Mouse (Mus musculus): ENCODE results near the gene Cped1. TPM values are rescaled to one million over a fixed set of nuclear protein-coding genes. Genes with fewer than 3 reads are reported as not detected.

Cped1 gene
- total and polyA plus RNA-seq, 3 experiments: not detected

DNA sequence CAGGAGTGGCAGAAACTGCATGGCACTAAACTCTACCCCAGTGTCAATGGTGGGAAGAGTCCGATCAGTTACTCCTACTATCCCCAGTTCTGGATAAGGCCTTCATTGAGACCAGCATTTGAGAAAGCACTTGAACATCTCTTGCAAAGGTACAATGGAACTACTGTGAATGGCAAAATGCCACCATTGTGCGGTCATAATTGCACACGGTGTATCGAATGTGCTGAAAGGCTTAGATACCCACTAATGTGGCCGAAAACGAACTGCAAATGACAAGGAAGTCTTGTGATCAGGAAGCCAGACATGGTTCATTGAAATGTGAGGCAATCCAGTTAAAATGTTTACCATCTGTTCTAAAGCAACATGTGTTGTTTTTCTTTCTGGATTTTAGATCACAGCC lies 247.8 kb downstream of the Cped1 start:
- H3K36me3 ChIP-seq (ENCODE audit: control insufficient read depth in 1 of 2, insufficient read depth in 2 of 2, low read length in 2 of 2): no peaks in the 10 kb centered on the region
- no peak overlapping the region for H3K27ac ChIP-seq (ENCODE audit: control insufficient read depth, low read depth, low read length)
- no peaks in the 10 kb centered on the region for H3K9me3 ChIP-seq (replicated peaks; ENCODE audit: insufficient read depth, low read length)
- H3K4me3 ChIP-seq (ENCODE audit: control insufficient read depth in 1 of 2, insufficient read depth in 1 of 2, low read depth in 2 of 2, low read length in 2 of 2): no peak overlapping the region
- peaks cover 0 to 2% of the 10 kb centered on the region in 2 experiments; a peak in 2 of 4 replicates for H3K27me3 ChIP-seq (ENCODE audit: control insufficient read depth in 1 of 2, insufficient read depth in 2 of 2, low read length in 2 of 2)
- TF ChIP-seq GATA1 (IDR thresholded peaks at IDR 0.05; ENCODE audit: low read depth, low read length) (no peak), MAX (IDR thresholded peaks at IDR 0.05; ENCODE audit: low read length) (no peak), TCF12 (IDR thresholded peaks at IDR 0.05; ENCODE audit: low read depth, low read length) (no peak), CHD2 (IDR thresholded peaks at IDR 0.05; ENCODE audit: low read length) (no peak), MYC (IDR thresholded peaks at IDR 0.05; ENCODE audit: low read depth, low read length) (no peak), ZC3H11A (IDR thresholded peaks at IDR 0.05; ENCODE audit: low read depth, low read length) (no peak), POLR2A (IDR thresholded peaks at IDR 0.05; ENCODE audit: control insufficient read depth in 1 of 2, insufficient read depth in 1 of 2, low read depth in 1 of 2, low read length in 2 of 2, poor library complexity in 1 of 2) (no peak), ZMIZ1 (IDR thresholded peaks at IDR 0.05; ENCODE audit: low read depth, low read length) (no peak), ZNF384 (IDR thresholded peaks at IDR 0.05; ENCODE audit: low read depth, low read length) (no peak)
- H3K79me2 ChIP-seq (ENCODE audit: control insufficient read depth, insufficient read depth, low read length, poor library complexity): no peaks in the 10 kb centered on the region
- H3K9ac ChIP-seq (ENCODE audit: control insufficient read depth, low read depth, low read length, poor library complexity, severe bottlenecking): no peak overlapping the region
- H3K4me1 ChIP-seq (ENCODE audit: control insufficient read depth in 1 of 2, insufficient read depth in 2 of 2, low read length in 2 of 2): no peaks in the 10 kb centered on the region
- no peak for DNase-seq (ENCODE audit: low read depth, low spot score)

DNA sequence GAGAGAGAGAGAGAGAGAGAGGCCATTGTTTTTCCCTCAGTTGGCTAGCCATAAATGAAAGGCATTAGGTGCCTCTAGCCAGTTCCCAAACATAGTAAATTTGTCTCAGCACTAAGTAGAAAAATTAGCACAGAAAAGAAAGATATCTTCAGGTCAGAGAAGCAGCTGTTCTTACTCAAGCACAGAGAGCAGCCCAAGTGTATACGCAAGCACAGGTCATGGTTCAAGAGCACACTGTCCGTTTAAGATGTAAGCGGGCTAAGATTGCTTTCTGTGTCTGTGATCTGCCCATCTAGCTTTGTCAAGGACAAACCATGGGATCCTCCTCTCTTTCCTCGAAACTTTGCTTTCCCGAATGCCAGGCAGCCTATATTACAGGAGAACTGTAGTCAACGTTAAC lies 249.4 kb downstream of the Cped1 start:
- H3K4me1 ChIP-seq (ENCODE audit: control insufficient read depth in 1 of 2, insufficient read depth in 2 of 2, low read length in 2 of 2): no peaks in the 10 kb centered on the region
- H3K79me2 ChIP-seq (ENCODE audit: control insufficient read depth, insufficient read depth, low read length, poor library complexity): no peaks in the 10 kb centered on the region
- no peaks in the 10 kb centered on the region for H3K36me3 ChIP-seq (ENCODE audit: control insufficient read depth in 1 of 2, insufficient read depth in 2 of 2, low read length in 2 of 2)
- no peak overlapping the region for H3K4me3 ChIP-seq (ENCODE audit: control insufficient read depth in 1 of 2, insufficient read depth in 1 of 2, low read depth in 2 of 2, low read length in 2 of 2)
- no peak overlapping the region for H3K27ac ChIP-seq (ENCODE audit: control insufficient read depth, low read depth, low read length)
- peaks cover 0 to 3% of the 10 kb centered on the region in 2 experiments; a peak in 3 of 4 replicates for H3K27me3 ChIP-seq (ENCODE audit: control insufficient read depth in 1 of 2, insufficient read depth in 2 of 2, low read length in 2 of 2)
- no peak overlapping the region for H3K9ac ChIP-seq (ENCODE audit: control insufficient read depth, low read depth, low read length, poor library complexity, severe bottlenecking)
- no peaks in the 10 kb centered on the region for H3K9me3 ChIP-seq (replicated peaks; ENCODE audit: insufficient read depth, low read length)
- TF ChIP-seq RAD21 (IDR thresholded peaks at IDR 0.05; ENCODE audit: low read depth, low read length): no peak
- TF ChIP-seq POLR2AphosphoS2 (IDR thresholded peaks at IDR 0.05; ENCODE audit: low read length): no peak
- no peak for TF ChIP-seq SIN3A (IDR thresholded peaks at IDR 0.05; ENCODE audit: low read length)
- TF ChIP-seq KAT2A (conservative IDR thresholded peaks at IDR 0.05; ENCODE audit: low read depth, low read length): no peak
- no peak for TF ChIP-seq JUND (IDR thresholded peaks at IDR 0.05; ENCODE audit: low read depth, low read length)
- no peak for TF ChIP-seq MYB (IDR thresholded peaks at IDR 0.05; ENCODE audit: low read depth, low read length)
- TF ChIP-seq ZC3H11A (IDR thresholded peaks at IDR 0.05; ENCODE audit: low read depth, low read length): no peak
- no peak for TF ChIP-seq ZMIZ1 (IDR thresholded peaks at IDR 0.05; ENCODE audit: low read depth, low read length)
- TF ChIP-seq ELF1 (IDR thresholded peaks at IDR 0.05; ENCODE audit: low read depth, low read length): no peak
- no peak for TF ChIP-seq MXI1 (IDR thresholded peaks at IDR 0.05; ENCODE audit: low read depth, low read length)
- TF ChIP-seq ZNF384 (IDR thresholded peaks at IDR 0.05; ENCODE audit: low read depth, low read length): no peak
- no peak for TF ChIP-seq NRF1 (IDR thresholded peaks at IDR 0.05; ENCODE audit: insufficient read depth, low read depth, low read length, poor library complexity, severe bottlenecking)
- DNase-seq (ENCODE audit: low read depth, low spot score): no peak
